Mouse (Mus musculus): ENCODE measurements around the gene Hcrtr2. TPM values are rescaled to one million over a fixed set of nuclear protein-coding genes. Genes with fewer than 3 reads are reported as not detected.

Hcrtr2 gene
- polyA plus RNA-seq, 1 experiment, result not detected

Other genes with a start within 250 kb of the Hcrtr2 start
- not detected in 2 replicates for gene Gfral, start 110.2 kb downstream of the Hcrtr2 start, polyA plus RNA-seq (2012; ENCODE audit: insufficient read depth, insufficient read length, missing spikeins)
- gene Fam83b, start 243.3 kb upstream of the Hcrtr2 start, polyA plus RNA-seq (2012; ENCODE audit: insufficient read depth, insufficient read length, missing spikeins), result not detected in 2 replicates

Data from brown adipose tissue, adult 24 weeks (tissue).